Mouse (Mus musculus) limb, embryonic 13.5 days (tissue): Measurements from ENCODE around the gene Cryz. TPM values are rescaled to one million over a fixed set of nuclear protein-coding genes. Genes with fewer than 3 reads are reported as not detected.

Experiments used
- ATAC-seq: fragments of 200-750 bp; cut with Nextera tagmentation; 2 replicates; pipeline ENCODE4 v1.8.0; 2017; ENCODE audit warnings: low read depth, moderate number of reproducible peaks, moderate TSS enrichment; ENCODE audit not compliant: low FRiP score
- H3K27ac ChIP-seq: fragments of 300-500 bp; sonication (generic); 2 replicates; pipeline ENCODE4 v1.5.1; 2015; ENCODE audit warnings: inconsistent platforms, mild to moderate bottlenecking, moderate library complexity
- H3K27me3 ChIP-seq: fragments of 300-500 bp; sonication (generic); 2 replicates; pipeline ENCODE4 v1.6.1; 2015; ENCODE audit warnings: mild to moderate bottlenecking, inconsistent platforms
- H3K36me3 ChIP-seq: fragments of 300-500 bp; sonication (generic); 2 replicates; pipeline ENCODE4 v1.6.1; 2015; ENCODE audit warnings: inconsistent platforms, mild to moderate bottlenecking, moderate library complexity
- H3K4me1 ChIP-seq: fragments of 300-500 bp; sonication (generic); 2 replicates; pipeline ENCODE4 v1.6.1; 2015; ENCODE audit warnings: inconsistent platforms
- H3K4me2 ChIP-seq: fragments of 300-500 bp; sonication (generic); replicated peaks from 2 replicates; pipeline ENCODE4 v1.6.1; 2015; ENCODE audit warnings: inconsistent platforms, mild to moderate bottlenecking, moderate library complexity
- H3K4me3 ChIP-seq: fragments of 300-500 bp; sonication (generic); 2 replicates; pipeline ENCODE4 v1.5.1; 2015; ENCODE audit warnings: moderate library complexity, mild to moderate bottlenecking, inconsistent platforms
- H3K9ac ChIP-seq: fragments of 300-500 bp; sonication (generic); 2 replicates; pipeline ENCODE4 v1.6.1; 2015; ENCODE audit warnings: mild to moderate bottlenecking, inconsistent platforms
- H3K9me3 ChIP-seq: fragments of 300-500 bp; sonication (generic); 2 replicates; pipeline ENCODE4 v1.6.1; 2016; ENCODE audit warnings: inconsistent platforms
- WGBS: fragments of 180-500 bp; shearing (Covaris S2); methylation state at CpG from one replicate; pipeline ENCODE4 v1.1.7; 2015; 5-methylcytosine and 5-hydroxymethylcytosine counted together
- polyA plus RNA-seq: library from polyadenylated mRNA; unstranded; fragments of >200 nt; fragmentation: Nextera tagmentation; extraction: Ambion mirVana; gene quantifications from 2 replicates; pipeline ENCODE4 v1.2.1, GENCODE M21; 2015

Gene Cryz
- polyA plus RNA-seq = 22.1 and 22.7 TPM in 2 replicates

DNA sequence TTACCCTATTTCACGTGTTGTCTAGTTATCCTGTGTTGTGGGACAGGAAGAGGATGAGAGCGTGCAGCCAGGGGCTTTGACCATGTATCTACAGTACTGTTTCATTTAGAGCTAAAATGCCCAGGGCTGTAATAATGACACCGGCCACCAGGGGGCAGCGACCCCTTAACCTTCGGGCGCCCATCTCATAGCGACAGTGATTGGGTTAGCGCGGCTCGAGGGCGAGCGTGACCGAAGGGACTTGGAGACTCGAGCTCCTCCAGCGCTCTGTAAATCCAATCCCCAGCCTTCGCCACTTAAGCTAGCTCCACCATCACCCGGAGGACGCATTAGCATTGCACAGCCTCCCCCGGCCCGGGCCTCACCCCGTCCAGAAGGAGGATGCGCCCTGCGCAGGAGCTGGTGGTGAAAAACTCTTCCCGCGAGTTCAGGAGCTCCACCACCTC, at the start of gene Cryz:
Cryz (plus strand) TSS at position 224 of the 446 bp plus-strand sequence.
- ATAC-seq = peak; percentile 85
- no peaks in the 10 kb centered on the region for H3K9me3 ChIP-seq
- peaks cover 29% of the 10 kb centered on the region for H3K36me3 ChIP-seq
- H3K4me3 ChIP-seq = peak within 1 kb of the TSS; percentile 84
- H3K27ac ChIP-seq = peak within 1 kb of the TSS; percentile 96
- peak within 1 kb of the TSS; percentile 88 for H3K9ac ChIP-seq
- 0% methylated on average over 25 of the region's 25 CpGs for WGBS
- H3K4me1 ChIP-seq = peaks cover 11% of the 10 kb centered on the region
- H3K27me3 ChIP-seq = no peaks in the 10 kb centered on the region
- H3K4me2 ChIP-seq = peak within 1 kb of the TSS; percentile 73

DNA sequence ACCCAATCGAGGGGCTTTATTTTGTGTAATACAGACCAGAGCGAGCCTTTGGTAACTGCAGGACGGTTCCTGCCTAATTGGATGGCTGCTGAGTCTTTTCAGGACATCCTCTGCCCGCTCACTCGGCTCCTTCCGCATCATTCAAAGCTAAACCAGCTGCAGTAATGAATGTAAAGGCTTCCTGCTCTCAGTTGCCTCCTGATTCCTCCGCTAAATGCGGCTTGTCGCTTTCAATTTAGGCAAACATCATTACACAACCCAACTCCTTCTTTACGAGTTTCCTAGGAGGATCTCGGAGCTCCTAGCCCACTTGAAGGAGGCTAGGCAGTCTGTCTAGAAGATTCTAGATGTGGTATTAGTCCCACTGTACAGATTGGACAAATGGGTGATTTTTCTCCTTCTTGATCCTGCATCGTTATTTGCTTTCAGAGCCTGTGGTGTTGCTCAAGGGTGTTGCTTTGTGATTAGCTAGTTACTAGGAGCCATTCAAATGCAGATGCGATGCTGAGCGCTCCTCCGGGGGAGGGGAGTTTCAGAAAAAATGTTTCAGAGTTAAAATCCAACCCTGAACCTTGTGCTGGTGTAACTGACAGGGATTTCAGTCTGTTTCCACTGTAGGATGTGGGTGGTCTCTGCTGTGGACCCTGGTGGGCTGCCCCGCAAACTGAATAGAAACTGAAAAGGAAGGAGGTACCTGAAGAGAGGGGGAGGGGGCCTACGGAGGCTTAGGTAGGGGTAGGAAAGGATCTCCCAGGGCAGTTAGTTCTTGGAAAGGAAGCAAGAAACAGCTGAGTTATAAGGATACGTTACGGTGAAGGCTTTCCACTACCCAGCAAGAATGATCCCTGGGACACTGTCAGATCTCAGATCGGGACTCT, 48.7 kb upstream of the Cryz start:
- peak overlapping the region; percentile 10; the same call in 1 of the 2 replicates for H3K4me3 ChIP-seq

GRCm38 (mm10) chr3:154548868-154549301, 47.6 kb upstream of the Cryz start:
- Histone ChIP-seq H3K9me3 (no peaks in the 10 kb centered on the region), H3K27ac (no peak overlapping the region), H3K4me1 (peaks cover 38% of the 10 kb centered on the region), H3K4me2 (no peak overlapping the region), H3K4me3 (no peak overlapping the region), H3K36me3 (no peaks in the 10 kb centered on the region), H3K27me3 (peaks cover 40% of the 10 kb centered on the region), H3K9ac (no peak overlapping the region)
- 10% methylated on average over 8 of the region's 8 CpGs for WGBS
- no peak for ATAC-seq

More for the DNA sequence above, 48.7 kb upstream of the Cryz start:
- ATAC-seq = no peak
- WGBS = 6% methylated on average over 20 of the region's 20 CpGs
- Histone ChIP-seq H3K9me3 (no peaks in the 10 kb centered on the region), H3K36me3 (no peaks in the 10 kb centered on the region), H3K4me1 (peaks cover 38% of the 10 kb centered on the region), H3K27me3 (peaks cover 40% of the 10 kb centered on the region), H3K9ac (no peak overlapping the region), H3K27ac (no peak overlapping the region), H3K4me2 (peak overlapping the region; percentile 45)

DNA sequence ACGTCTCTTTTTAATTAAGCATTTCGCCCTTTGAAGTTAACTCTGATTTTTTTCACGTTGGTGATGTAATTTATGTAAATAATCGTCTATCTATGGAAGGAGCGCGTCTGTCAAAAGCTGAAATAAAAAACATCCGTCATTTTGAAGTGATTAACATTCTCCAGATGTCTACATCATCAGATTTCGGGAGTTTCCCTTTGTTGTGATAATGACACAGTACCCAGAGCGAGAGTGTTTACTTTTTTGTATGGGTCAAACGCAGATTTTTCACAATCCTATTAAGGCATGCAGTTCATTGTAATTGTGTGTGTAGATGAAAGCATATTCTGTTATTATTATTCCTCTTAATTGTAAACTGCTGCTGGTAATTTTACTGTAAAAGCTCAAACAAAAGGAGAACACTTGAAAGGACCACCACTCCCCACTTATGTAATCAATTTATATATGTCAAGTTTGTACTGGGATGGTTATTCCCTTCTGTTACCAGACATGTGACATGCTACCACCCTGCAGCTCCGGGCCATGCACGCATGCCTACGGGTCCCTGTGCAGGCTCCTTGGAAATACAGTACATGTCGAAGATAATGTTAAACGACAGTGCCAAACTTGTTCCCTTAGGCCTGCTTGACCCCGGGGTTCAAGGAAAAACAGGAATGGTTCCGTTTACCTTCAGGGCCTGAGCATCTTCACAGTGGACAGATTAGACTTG, 46.0 kb upstream of the Cryz start:
- Histone ChIP-seq H3K9ac (no peak overlapping the region), H3K4me1 (peaks cover 38% of the 10 kb centered on the region), H3K27me3 (peaks cover 36% of the 10 kb centered on the region), H3K27ac (no peak overlapping the region), H3K4me2 (no peak overlapping the region), H3K9me3 (no peaks in the 10 kb centered on the region), H3K4me3 (no peak overlapping the region), H3K36me3 (no peaks in the 10 kb centered on the region)
- peak; percentile 46; the same call in 1 of the 2 replicates for ATAC-seq
- WGBS = 21% methylated on average over 17 of the region's 17 CpGs

DNA sequence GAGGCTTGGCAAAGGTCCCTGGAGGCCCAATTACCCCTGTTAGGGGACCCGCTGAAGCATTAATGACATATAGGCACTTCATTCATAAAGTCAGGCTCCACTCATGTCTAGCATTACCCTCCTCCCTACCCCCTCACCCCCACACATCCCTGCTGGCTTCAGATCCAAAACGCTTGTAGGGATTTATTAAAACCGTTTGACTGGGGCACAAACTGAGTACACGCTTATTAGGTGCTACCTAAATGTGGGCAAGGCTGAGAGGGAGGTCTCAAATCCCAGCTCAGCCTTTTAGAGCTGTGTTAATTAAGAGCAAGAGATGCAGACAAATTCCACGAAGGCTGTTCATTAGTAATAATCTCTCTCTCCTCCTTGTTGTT, 45.5 kb upstream of the Cryz start:
- Histone ChIP-seq H3K27me3 (peaks cover 36% of the 10 kb centered on the region), H3K27ac (no peak overlapping the region), H3K9me3 (no peaks in the 10 kb centered on the region), H3K36me3 (no peaks in the 10 kb centered on the region), H3K4me3 (no peak overlapping the region), H3K9ac (no peak overlapping the region), H3K4me1 (peaks cover 38% of the 10 kb centered on the region), H3K4me2 (no peak overlapping the region)
- WGBS = 7% methylated on average over 5 of the region's 5 CpGs
- ATAC-seq = peak; percentile 41

GRCm38 (mm10) chr3:154562192-154562591, 34.3 kb upstream of the Cryz start:
- ATAC-seq = no peak
- Histone ChIP-seq H3K9ac (no peak overlapping the region), H3K36me3 (no peaks in the 10 kb centered on the region), H3K4me1 (no peaks in the 10 kb centered on the region), H3K9me3 (no peaks in the 10 kb centered on the region), H3K4me3 (no peak overlapping the region), H3K27ac (no peak overlapping the region), H3K4me2 (no peak overlapping the region), H3K27me3 (peaks cover 5% of the 10 kb centered on the region; the same call in 1 of the 2 replicates)
- 92% methylated on average over 3 of the region's 3 CpGs for WGBS

GRCm38 (mm10) chr3:154565437-154565836, 31.1 kb upstream of the Cryz start:
- Histone ChIP-seq H3K9ac (no peak overlapping the region), H3K27ac (no peak overlapping the region), H3K4me2 (no peak overlapping the region), H3K36me3 (no peaks in the 10 kb centered on the region), H3K4me3 (no peak overlapping the region), H3K4me1 (no peaks in the 10 kb centered on the region), H3K27me3 (peaks cover 23% of the 10 kb centered on the region), H3K9me3 (no peaks in the 10 kb centered on the region)
- ATAC-seq = no peak
- 69% methylated on average over 3 of the region's 3 CpGs for WGBS

- no peak for ATAC-seq
- Histone ChIP-seq H3K4me2 (no peak overlapping the region), H3K27ac (no peak overlapping the region), H3K4me3 (no peak overlapping the region), H3K9ac (no peak overlapping the region), H3K9me3 (no peaks in the 10 kb centered on the region), H3K27me3 (peaks cover 43% of the 10 kb centered on the region), H3K36me3 (no peaks in the 10 kb centered on the region), H3K4me1 (peaks cover 9% of the 10 kb centered on the region)
- 59% methylated on average over 14 of the region's 14 CpGs for WGBS
Measured at GRCm38 (mm10) chr3:154570029-154570575, 26.4 kb upstream of the Cryz start.

GRCm38 (mm10) chr3:154570786-154571185, 25.7 kb upstream of the Cryz start:
- Histone ChIP-seq H3K9me3 (no peaks in the 10 kb centered on the region), H3K4me3 (peak overlapping the region; percentile 23), H3K27me3 (peaks cover 43% of the 10 kb centered on the region), H3K4me2 (peak overlapping the region; percentile 53), H3K4me1 (peaks cover 9% of the 10 kb centered on the region), H3K27ac (no peak overlapping the region), H3K9ac (peak overlapping the region; percentile 43; the same call in 1 of the 2 replicates), H3K36me3 (no peaks in the 10 kb centered on the region)
- WGBS = 10% methylated on average over 12 of the region's 12 CpGs
- no peak for ATAC-seq

DNA sequence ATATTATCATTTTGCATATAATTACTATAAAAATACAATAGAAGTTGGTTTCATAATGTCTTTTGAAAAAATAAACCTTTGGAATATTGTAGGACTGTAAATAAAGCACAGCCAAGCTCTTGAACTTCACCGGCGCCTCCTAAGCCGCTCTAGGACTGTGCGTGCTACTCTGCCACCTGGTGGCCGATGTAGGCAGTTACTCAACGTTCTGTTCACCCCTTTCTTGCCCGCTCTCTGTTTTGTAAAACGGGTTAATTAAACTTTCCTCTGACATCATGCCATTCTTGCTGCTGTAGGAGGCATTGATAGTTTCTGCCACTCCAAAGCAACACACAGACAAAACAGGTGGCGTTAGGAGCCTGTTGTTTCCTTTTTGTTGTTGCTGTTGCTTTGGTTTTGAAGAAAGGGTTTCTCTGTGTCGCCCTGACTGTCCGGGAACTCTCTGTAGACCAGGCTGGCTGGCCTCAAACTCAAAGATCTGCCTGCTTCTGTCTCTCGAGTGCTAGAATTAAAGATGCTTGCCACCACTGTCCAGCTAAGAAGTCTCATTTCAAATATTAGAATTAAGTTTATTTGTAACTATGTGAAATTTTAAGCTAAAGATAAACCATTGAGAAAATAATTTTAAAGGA, 24.1 kb upstream of the Cryz start:
- 14% methylated on average over 12 of the region's 12 CpGs for WGBS
- H3K4me2 ChIP-seq = no peak overlapping the region
- no peaks in the 10 kb centered on the region for H3K9me3 ChIP-seq

DNA sequence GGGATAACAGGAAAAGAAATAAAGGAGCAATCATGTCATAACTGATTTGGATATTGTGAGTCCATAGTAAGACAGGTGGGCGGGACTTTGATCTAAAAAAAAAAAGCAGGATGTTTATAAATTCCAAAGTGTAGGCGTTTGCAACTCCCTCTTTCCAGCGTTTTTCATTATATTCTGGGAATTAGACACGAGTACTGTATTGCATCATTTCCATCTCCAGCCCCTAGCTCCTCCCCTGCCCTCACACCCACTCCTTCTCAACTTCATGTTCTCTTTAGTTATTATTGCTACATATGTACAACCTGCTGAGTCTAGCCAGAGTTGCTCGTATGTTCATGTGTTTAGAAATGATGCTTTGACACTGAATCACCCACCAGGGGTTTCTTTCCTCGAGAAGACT, 22.8 kb upstream of the Cryz start:
- Histone ChIP-seq H3K27me3 (peaks cover 29% of the 10 kb centered on the region), H3K9me3 (no peaks in the 10 kb centered on the region), H3K27ac (no peak overlapping the region), H3K36me3 (peaks cover 6% of the 10 kb centered on the region; the same call in 1 of the 2 replicates), H3K4me2 (no peak overlapping the region), H3K4me3 (no peak overlapping the region), H3K9ac (no peak overlapping the region), H3K4me1 (peaks cover 9% of the 10 kb centered on the region)
- 55% methylated on average over 6 of the region's 6 CpGs for WGBS
- no peak for ATAC-seq

More for the DNA sequence above, 24.1 kb upstream of the Cryz start:
- Histone ChIP-seq H3K27ac (no peak overlapping the region), H3K4me3 (no peak overlapping the region), H3K36me3 (0 out of 2 replicates have a peak, but pooled peaks cover under 1% of the 10 kb centered on the region), H3K27me3 (peaks cover 38% of the 10 kb centered on the region), H3K9ac (no peak overlapping the region), H3K4me1 (peaks cover 9% of the 10 kb centered on the region)
- peak; percentile 85; the same call in 1 of the 2 replicates for ATAC-seq
